Mouse (Mus musculus): ENCODE measurements around the gene Vasp.
A peak's percentile ranks its signal among the peaks of the same experiment; 100 is the strongest.

Gene Vasp

GRCm38 (mm10) chr7:19303046-19303305, 31.4 kb upstream of the Vasp start:
- DNase-seq: no peak

- no peak for DNase-seq
Measured at GRCm38 (mm10) chr7:19302264-19303045, 30.8 kb upstream of the Vasp start.

- DNase-seq: no peak
Measured at GRCm38 (mm10) chr7:19301461-19302263, 30.0 kb upstream of the Vasp start.

GRCm38 (mm10) chr7:19300501-19301421, 29.1 kb upstream of the Vasp start:
- peak; percentile 84 to 88 for DNase-seq

GRCm38 (mm10) chr7:19299194-19299593, 27.6 kb upstream of the Vasp start:
- DNase-seq: peak; percentile 62

- DNase-seq: no peak
Measured at GRCm38 (mm10) chr7:19297794-19298193, 26.2 kb upstream of the Vasp start.

GRCm38 (mm10) chr7:19297034-19297433, 25.4 kb upstream of the Vasp start:
- DNase-seq: no peak

- peak; percentile 99 for DNase-seq
Measured at GRCm38 (mm10) chr7:19295503-19296185, 24.0 kb upstream of the Vasp start.

GRCm38 (mm10) chr7:19290969-19291596, 19.5 kb upstream of the Vasp start:
- no peak for DNase-seq

GRCm38 (mm10) chr7:19284763-19285162, 13.1 kb upstream of the Vasp start:
- peak; percentile 69 to 80 for DNase-seq

GRCm38 (mm10) chr7:19283406-19283804, 11.8 kb upstream of the Vasp start:
- DNase-seq: no peak

- DNase-seq: peak; percentile 45 to 61
Measured at GRCm38 (mm10) chr7:19282791-19283405, 11.3 kb upstream of the Vasp start.

GRCm38 (mm10) chr7:19282385-19282784, 10.8 kb upstream of the Vasp start, which contains the start of gene Rtn2:
Rtn2 (plus strand) TSS chr7:19282624.
- DNase-seq: peak; percentile 85 to 91

- DNase-seq: peak in 1 of 2 experiments; percentile 59
Measured at GRCm38 (mm10) chr7:19281680-19282304, 10.2 kb upstream of the Vasp start.

GRCm38 (mm10) chr7:19279581-19280114, 8.0 kb upstream of the Vasp start, which contains the start of gene Ppm1n:
Ppm1n (minus strand) TSS chr7:19280064.
- DNase-seq: no peak

- DNase-seq: no peak
Measured at GRCm38 (mm10) chr7:19279052-19279451, 7.4 kb upstream of the Vasp start.

GRCm38 (mm10) chr7:19276253-19276652, 4.6 kb upstream of the Vasp start:
- DNase-seq: no peak

GRCm38 (mm10) chr7:19272173-19272764, 652 bp upstream of the Vasp start:
- peak; percentile 64 to 72 for DNase-seq

- DNase-seq: no peak
Measured at GRCm38 (mm10) chr7:19270509-19271237, 944 bp downstream of the Vasp start.

Measured in cerebellum, postnatal 36 days (tissue).